Mouse (Mus musculus) limb, embryonic 12.5 days (tissue): ENCODE measurements around the gene Ranbp10. TPM values are rescaled to one million over a fixed set of nuclear protein-coding genes. Genes with fewer than 3 reads are reported as not detected.

Experiments
- polyA plus RNA-seq: library from polyadenylated mRNA; unstranded; fragments of >200 nt; fragmentation: Nextera tagmentation; extraction: Ambion mirVana; gene quantifications from 2 replicates; pipeline ENCODE4 v1.2.1, GENCODE M21; 2016

Gene Ranbp10
- polyA plus RNA-seq, 1 experiment from 2014 or later = 17.2 TPM

Other genes starting within 250 kb of the Ranbp10 start
- 11.3 and 16.8 TPM in 2 replicates for gene Ripor1, start 222.1 kb downstream of the Ranbp10 start, polyA plus RNA-seq
- 149 and 160 TPM in 2 replicates for gene Ctcf, start 190.8 kb downstream of the Ranbp10 start, polyA plus RNA-seq
- gene Agrp, start 190.0 kb downstream of the Ranbp10 start, polyA plus RNA-seq = 0.97 and 1.4 TPM in 2 replicates
- 0.58 and 0.59 TPM in 2 replicates for gene Carmil2, start 141.1 kb downstream of the Ranbp10 start, polyA plus RNA-seq
- 75.3 and 76.7 TPM in 2 replicates for gene Acd, start 126.2 kb downstream of the Ranbp10 start, polyA plus RNA-seq
- gene Pard6a, start 126.2 kb downstream of the Ranbp10 start, polyA plus RNA-seq = 14.6 and 16.1 TPM in 2 replicates
- 0.25 TPM in 1 of 2 replicates, not detected in the other for gene 4933405L10Rik, start 119.7 kb downstream of the Ranbp10 start, polyA plus RNA-seq
- 34.9 and 35.9 TPM in 2 replicates for gene Enkd1, start 119.1 kb downstream of the Ranbp10 start, polyA plus RNA-seq
- gene Gfod2, start 68.7 kb downstream of the Ranbp10 start, polyA plus RNA-seq = 29.0 and 30.2 TPM in 2 replicates
- gene Tsnaxip1, start 381 bp upstream of the Ranbp10 start, polyA plus RNA-seq = 0.17 and 0.56 TPM in 2 replicates
- gene Cenpt, start 25.9 kb upstream of the Ranbp10 start, polyA plus RNA-seq = 55.3 and 59.2 TPM in 2 replicates
- 85.6 and 96.3 TPM in 2 replicates for gene Thap11, start 27.8 kb upstream of the Ranbp10 start, polyA plus RNA-seq
- 253 and 266 TPM in 2 replicates for gene Nutf2, start 33.2 kb upstream of the Ranbp10 start, polyA plus RNA-seq
- 72.0 and 75.7 TPM in 2 replicates for gene Edc4, start 53.5 kb upstream of the Ranbp10 start, polyA plus RNA-seq
- gene Nrn1l, start 66.2 kb upstream of the Ranbp10 start, polyA plus RNA-seq = 0.38 and 0.77 TPM in 2 replicates
- gene Pskh1, start 73.1 kb upstream of the Ranbp10 start, polyA plus RNA-seq = 43.0 and 48.2 TPM in 2 replicates
- 1.3 and 1.6 TPM in 2 replicates for gene Ctrl, start 106.5 kb upstream of the Ranbp10 start, polyA plus RNA-seq
- 24.1 and 26.9 TPM in 2 replicates for gene Psmb10, start 111.1 kb upstream of the Ranbp10 start, polyA plus RNA-seq
- 2.2 and 2.3 TPM in 2 replicates for gene Lcat, start 116.0 kb upstream of the Ranbp10 start, polyA plus RNA-seq
- 35.5 and 42.8 TPM in 2 replicates for gene Slc12a4, start 138.7 kb upstream of the Ranbp10 start, polyA plus RNA-seq
- not detected in 2 replicates for gene Dpep3, start 152.1 kb upstream of the Ranbp10 start, polyA plus RNA-seq
- gene Dus2, start 164.0 kb upstream of the Ranbp10 start, polyA plus RNA-seq = 23.8 and 24.4 TPM in 2 replicates
- gene Dpep2nb, start 178.6 kb upstream of the Ranbp10 start, polyA plus RNA-seq = 0.26 TPM in 1 of 2 replicates, not detected in the other
- 21.0 and 22.9 TPM in 2 replicates for gene Ddx28, start 184.5 kb upstream of the Ranbp10 start, polyA plus RNA-seq
- gene Nfatc3, start 231.5 kb upstream of the Ranbp10 start, polyA plus RNA-seq = 9.1 and 9.2 TPM in 2 replicates